Mouse (Mus musculus) G1E-ER4 (cell line): ENCODE data around the gene Zfp982. TPM values are rescaled to one million over a fixed set of nuclear protein-coding genes. Genes with fewer than 3 reads are reported as not detected.
"Not testable (repeated sequence)": the region's sequence is repeated elsewhere in the genome, so short reads cannot be mapped to it uniquely, and the experiment has no call there.

Experiments used
- GATA1 ChIP-seq: IDR thresholded peaks from one replicate; pipeline ENCODE4 v1.8.0; 2012; ENCODE audit warnings: low read length, inconsistent platforms
- polyA plus RNA-seq: library from polyadenylated mRNA; stranded (reverse); fragments of >175 nt; gene quantifications from 2 replicates; pipeline ENCODE4 v1.2.3, GENCODE M21; 2012

Zfp982 gene
- polyA plus RNA-seq = not detected in 2 replicates

- TF ChIP-seq GATA1 = not testable (repeated sequence)
These were observed at the start of gene Zfp982 for GRCm38 (mm10) chr4:147492117-147492516. Gene Zfp982, plus strand, starts transcription at chr4:147492417.

- no peak for TF ChIP-seq GATA1
These were observed 43.9 kb upstream of the Zfp982 start for GRCm38 (mm10) chr4:147448358-147448757.

DNA sequence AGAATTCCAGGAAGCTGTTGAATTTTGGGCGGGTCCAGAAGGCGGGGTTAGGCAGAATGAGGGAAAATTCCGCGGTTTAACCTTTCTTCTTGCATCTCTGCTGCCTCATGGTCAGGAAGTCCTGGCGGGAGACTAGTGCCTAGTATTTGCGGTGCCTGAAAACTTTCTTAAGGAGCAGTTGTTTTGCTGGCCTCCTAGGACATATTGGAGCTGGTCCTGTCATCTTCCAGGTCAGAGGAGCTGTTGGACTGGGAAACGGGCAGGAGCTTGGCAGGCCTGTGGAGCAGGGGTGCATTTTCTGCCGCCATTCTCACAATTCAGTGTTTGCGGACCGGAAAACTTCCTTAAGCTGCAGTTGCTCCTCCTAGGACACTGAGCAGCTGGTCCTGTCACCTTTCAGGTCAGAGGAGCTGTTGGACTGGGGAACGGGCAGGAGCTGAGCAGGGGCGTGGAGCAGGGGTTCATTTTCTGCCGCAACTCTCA lies 43.1 kb upstream of the Zfp982 start:
- no peak for TF ChIP-seq GATA1

DNA sequence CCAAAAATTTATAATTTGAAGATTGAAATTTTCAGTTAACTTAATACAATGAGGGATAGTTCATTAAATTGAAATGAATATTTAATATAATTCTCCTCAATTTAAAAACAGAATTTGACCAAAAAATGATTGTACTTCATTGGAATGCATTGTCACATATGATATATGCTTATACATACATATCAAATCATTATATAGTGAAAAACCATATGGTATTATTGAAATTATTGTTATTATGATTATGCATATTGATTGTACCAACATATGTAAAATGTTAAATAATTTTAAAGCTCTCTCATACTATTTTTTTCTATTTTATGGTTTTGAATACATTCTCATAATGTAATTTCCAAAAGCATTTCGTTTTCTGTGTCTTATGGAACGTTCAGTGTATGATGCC lies 17.0 kb downstream of the Zfp982 start:
- TF ChIP-seq GATA1 = no peak

- no peak for TF ChIP-seq GATA1
These were observed 26.8 kb downstream of the Zfp982 start for GRCm38 (mm10) chr4:147518981-147519380.

GRCm38 (mm10) chr4:147520100-147520499 lies 27.9 kb downstream of the Zfp982 start:
- no peak for TF ChIP-seq GATA1

DNA sequence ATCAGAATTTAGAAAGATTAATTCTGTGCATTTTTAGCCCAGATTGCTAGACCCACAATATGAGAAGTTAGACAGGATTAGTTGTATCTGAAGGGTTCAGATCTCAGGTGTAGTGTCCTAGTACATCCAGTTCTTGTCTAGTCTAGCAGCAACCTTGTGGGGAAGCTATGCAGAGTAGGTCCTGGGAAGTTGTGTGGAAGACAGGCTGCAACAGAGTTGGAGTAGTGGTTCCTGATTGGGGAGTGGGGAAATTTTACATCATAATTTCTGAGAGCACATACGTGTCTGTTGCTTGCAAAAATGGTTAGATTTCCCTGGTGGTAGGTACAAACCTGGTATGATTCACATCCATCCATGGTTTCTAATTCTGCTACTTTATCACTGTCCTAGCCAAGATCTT lies 32.9 kb downstream of the Zfp982 start:
- no peak for TF ChIP-seq GATA1

GRCm38 (mm10) chr4:147530366-147530765 lies 38.1 kb downstream of the Zfp982 start:
- TF ChIP-seq GATA1 = no peak

DNA sequence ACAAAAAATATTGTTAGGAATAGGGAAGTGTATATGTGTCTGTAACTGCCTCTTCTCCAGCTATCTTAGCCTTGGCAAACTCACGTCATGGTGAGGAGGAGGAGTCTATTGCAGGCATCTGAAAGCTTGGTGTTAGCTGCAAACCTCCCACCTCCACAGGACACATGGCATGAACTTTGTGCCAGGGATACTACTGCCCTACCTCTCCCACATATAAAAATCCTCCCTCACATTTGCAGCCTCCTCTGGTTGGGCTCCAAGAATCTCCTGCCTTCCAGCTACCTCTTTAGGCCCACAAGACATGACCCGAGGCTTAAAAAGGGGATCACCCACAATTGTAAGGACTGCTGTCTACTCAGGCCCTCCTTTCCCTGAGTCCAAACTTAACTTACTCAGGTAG lies 45.5 kb downstream of the Zfp982 start:
- no peak for TF ChIP-seq GATA1

GRCm38 (mm10) chr4:147539918-147540317 lies 47.7 kb downstream of the Zfp982 start, which contains the start of gene Gm16503:
Gene Gm16503, plus strand, starts transcription at chr4:147540218.
- not testable (repeated sequence) for TF ChIP-seq GATA1

GRCm38 (mm10) chr4:147541105-147541504 lies 48.9 kb downstream of the Zfp982 start:
- no peak for TF ChIP-seq GATA1

GRCm38 (mm10) chr4:147553071-147553470 lies 60.9 kb downstream of the Zfp982 start, which contains the start of gene Zfp985:
Gene Zfp985, plus strand, starts transcription at chr4:147553277.
- not testable (repeated sequence) for TF ChIP-seq GATA1

Other genes with a start within 250 kb of the Zfp982 start
- not detected in 2 replicates for gene Zfp988, start 186.7 kb upstream of the Zfp982 start, polyA plus RNA-seq
- gene Zfp978, start 131.1 kb upstream of the Zfp982 start, polyA plus RNA-seq = not detected in 2 replicates
- gene Gm16503, start 47.8 kb downstream of the Zfp982 start, polyA plus RNA-seq = not detected in 2 replicates
- gene Zfp985, start 60.9 kb downstream of the Zfp982 start, polyA plus RNA-seq = not detected in 2 replicates
- gene Zfp979, start 150.1 kb downstream of the Zfp982 start, polyA plus RNA-seq = not detected in 2 replicates
- not detected in 2 replicates for gene Zfp534, start 210.1 kb downstream of the Zfp982 start, polyA plus RNA-seq